Mouse (Mus musculus): Measurements from ENCODE around the gene Arl1.
"Not testable (repeated sequence)": the region's sequence is repeated elsewhere in the genome, so short reads cannot be mapped to it uniquely, and the experiment has no call there.

Arl1 gene

DNA sequence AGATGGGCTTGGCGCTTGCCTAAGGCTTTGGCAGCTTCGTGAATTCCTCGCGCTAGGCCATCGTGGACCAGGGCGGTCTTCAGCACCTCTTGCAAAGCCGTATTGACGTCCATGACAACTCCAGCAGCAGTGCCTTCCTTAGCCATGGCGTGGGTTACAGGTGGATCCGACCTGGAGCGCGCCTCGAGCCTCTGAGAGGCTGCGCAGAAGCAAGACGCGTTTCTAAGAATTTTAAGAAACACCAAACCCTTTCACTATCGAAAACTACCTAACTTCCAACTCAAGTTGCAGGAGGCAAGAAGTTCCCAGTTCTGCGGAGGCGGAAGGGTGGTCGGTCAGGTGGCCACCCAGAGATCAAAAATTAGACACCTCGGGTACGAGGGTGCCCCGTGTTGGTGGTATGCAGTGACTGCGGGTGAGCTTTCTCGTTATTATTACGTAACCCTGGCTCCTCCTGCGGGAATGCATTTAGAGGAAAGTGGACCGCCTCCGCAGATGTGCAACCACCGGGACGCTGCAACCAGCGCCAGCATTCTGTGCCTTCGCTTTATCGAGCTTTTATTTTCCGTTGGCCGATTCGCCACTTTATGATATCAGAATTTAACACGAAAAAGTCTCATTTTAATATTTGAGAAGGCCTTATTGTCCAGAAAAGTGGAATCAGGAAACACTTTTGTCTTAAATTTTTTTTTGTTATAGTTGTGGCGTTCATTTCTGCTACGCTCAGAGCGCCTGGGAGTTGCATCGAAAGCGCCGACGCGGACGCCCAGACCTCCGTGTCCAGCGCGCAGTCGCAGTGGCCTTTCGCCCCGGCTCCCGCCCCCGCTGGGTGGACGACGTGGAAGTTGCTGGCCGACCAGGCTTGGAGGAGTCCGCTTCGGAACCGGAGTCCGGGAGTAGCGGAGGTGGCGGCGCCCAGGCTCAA lies at the start of gene Arl1:
TSS of gene Arl1 (plus strand) at position 288 of the 925 bp plus-strand sequence.
- DNase-seq = peak; percentile 91

DNA sequence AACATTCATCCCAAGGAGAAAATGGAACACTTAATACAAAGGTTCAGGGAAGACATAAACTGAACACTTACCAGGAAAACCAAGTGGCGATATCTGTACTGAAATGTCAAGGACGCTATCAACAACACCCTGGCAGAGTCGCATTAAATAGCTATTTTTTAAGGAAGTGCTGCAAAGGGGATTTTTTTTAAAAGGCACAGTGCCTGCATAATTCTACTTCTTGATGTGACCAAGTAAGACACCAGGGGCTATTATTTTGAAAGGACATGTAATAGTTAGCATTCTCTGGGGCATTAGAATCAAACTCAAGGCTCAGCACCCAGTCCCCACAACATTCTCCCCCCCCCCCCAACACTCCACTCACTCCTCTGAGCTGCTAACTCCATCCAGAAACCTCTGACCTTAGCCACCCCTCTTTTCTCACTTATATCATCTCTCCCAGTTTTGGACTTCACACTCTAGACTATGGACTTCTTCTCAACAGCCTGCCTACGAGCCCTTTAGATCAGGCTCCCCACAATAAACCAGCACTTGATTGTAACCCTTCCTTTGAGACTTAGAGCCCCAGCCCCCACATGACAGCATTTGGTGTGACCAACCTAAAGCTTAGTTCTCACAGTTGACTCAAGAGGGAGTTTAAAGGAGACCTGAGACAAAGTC lies 47.6 kb upstream of the Arl1 start:
- peak; percentile 15 to 37 for DNase-seq

DNA sequence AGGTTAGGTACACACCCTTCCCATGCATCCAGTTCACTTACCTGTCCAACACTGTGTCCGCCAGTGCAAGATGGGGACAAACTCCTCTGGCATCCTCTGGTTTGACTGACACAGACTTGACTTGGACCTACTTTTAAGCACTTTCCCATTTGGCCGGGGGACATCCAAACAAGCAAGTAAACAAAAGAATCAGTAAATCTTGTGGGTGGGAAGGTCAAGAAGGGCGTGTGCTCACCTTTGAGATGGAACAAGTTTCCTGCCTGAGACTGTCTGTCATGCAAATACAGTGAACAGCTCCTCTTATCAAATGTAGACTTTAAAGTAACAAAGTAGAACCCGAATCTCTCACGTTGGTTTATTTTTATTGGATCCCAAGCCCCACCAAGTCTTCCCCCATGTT lies 45.7 kb upstream of the Arl1 start, which contains the start of gene Spic:
TSS of gene Spic (minus strand) at position 91 of the 400 bp plus-strand sequence.
- DNase-seq = no peak

DNA sequence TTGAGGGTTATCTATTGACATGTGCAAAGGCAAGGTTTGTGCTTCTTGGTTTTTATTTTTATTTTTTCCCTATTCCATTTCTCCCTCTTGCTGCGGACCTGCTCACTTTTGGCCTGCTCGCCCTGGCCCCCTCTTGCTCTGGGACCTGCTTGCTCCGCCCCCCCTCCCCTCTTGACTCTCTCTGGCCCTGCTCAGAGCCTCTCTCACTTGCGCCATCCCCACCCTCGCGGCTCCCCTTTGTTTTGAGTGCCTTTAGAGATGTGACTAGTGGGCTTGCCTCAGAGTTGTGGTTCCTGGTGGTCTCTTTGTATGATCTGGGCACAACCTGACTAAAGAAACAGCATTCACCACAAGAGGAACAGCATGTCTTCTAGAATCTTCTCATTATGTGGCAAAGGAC lies 29.7 kb upstream of the Arl1 start:
- no peak for DNase-seq

DNA sequence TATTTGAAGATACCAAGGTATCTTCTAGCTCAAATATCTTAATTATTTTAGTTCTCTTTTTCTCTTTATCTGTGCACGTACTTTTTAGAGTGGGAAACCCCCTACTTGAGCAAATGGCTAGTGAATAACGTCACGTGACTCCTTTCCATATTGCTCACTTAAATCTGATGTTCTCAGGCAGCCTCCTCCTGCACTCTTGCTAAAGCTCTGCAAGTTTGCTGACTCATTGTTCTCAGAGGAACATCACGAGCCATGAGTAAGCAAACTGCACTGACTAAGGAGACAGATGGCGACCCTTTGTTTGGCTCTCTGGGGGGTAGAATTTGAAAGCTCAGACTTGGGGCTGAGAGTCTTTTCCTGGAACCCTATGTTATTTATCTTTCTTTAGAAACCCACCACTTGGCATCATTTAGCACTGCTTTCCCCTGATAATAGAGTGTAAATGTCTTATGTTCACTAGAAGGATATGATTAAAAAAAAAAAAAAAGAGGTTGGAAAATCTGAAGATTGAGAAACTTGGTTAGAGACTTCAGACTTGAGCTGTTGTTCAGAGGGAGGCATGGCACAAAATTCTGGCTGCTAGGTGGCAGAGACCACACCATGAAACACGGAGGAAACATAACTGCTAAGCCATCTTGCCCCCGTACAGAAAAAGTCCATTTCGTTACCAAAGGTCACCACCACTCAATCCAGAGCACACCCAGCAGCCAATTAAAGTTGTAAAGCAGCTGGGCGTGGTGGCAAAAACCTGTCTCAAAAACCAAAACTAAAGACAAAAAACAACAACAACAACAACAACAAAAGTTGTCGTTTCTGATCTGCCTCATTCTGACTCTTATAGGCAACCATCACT lies 21.8 kb upstream of the Arl1 start:
- no peak for DNase-seq

DNA sequence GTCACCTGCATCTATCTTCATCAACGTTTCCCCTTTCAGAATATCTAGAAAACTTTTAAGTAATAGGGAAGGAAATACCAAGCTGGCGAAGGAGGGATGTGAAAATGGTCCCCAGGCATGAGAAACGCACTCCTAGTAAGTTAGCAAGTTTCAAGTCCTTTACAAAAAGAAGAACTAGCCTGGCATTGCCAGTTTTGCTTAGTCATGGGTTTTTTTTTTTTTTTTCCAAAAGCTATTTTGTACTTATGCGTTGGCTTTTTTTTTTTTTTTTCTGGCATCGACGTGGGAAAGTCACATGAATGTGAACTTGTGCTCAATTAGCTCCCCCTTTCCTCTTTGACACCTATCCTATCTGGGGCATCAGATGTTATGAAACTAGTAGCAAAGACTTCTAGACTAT lies 18.3 kb upstream of the Arl1 start:
- DNase-seq = no peak

DNA sequence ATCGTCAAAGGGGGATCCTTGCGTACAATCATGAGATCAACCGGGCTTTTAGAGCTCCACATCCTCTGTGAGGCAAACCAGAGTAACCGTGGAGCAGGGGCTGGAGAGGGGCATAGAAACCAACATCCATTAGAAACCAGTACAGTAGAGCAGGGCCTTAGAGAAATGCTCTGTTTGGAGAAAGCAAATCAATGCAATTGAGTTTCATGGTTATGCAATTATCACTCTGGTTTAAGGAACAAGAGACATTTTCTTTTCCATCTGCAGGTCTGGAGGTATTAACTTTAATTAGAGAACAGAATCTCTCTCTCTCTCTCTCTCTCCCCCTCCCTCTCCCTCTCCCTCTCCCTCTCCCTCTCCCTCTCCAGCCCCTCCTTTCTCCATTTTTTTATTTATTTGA lies 15.9 kb upstream of the Arl1 start:
- DNase-seq = no peak

DNA sequence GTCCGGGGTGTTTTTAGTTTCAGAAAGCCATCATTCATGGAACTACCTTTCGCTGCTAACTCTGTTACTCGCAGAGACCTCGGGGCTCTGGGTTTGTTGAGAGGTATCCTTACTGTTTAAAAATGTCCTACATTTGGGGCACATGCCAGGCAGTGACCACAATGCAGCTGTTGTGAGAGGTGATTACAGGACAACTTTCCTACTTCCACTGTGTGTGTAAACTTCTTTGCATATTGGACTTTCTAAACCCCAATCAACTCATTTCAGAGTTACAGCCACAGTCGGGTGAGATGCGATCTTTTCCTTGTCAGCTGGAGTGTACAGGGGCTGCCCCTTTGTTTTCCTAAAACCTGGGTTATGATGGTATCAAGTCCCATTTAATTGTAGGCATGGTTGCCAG lies 15.0 kb upstream of the Arl1 start:
- DNase-seq = no peak

DNA sequence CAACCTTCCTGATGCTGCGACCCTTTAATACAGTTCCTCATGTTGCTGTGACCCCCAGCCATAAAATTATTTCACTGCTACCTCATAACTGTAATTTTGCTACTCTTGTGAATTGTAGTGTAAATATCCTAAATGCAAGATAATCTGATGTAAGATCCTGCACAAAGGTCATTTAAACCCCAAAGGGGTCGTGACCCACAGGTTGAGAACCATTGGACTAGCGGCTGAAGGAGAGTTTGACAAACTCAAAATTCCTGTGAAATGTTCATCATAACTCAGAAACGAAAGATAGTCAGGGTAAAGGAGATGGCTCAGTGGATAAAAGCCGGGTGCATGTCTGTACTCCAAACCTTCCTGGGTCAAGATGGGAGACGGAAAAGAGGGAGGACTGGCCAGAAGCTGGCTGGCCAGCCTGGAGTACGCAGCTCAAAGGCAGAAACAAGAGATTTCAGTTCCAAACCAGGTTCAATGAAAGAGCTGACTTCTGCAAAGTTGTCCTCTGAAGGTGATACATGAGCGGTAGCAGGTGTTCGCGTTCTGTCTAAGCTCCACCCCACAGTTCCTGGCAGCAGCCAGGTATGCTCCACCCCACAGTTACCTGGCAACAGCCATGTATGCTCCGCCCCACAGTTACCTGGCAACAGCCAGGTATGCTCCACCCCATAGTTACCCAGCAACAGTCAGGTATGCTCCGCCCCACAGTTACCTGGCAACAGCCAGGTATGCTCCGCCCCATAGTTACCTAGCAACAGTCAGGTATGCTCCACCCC lies 13.5 kb upstream of the Arl1 start:
- no peak for DNase-seq

DNA sequence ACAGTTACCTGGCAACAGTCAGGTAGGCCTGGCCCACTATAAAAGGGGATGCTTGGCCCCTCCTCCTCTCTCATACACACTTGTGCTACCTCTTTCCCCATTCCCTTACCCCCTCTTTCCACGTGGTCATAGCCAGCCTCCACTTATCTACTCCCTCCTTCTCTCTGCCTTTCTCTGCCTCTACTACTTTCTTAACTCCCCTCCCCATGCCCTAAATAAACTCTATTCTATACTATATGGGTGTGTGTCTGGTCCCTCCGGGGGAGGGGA lies 13.0 kb upstream of the Arl1 start:
- DNase-seq = no peak

DNA sequence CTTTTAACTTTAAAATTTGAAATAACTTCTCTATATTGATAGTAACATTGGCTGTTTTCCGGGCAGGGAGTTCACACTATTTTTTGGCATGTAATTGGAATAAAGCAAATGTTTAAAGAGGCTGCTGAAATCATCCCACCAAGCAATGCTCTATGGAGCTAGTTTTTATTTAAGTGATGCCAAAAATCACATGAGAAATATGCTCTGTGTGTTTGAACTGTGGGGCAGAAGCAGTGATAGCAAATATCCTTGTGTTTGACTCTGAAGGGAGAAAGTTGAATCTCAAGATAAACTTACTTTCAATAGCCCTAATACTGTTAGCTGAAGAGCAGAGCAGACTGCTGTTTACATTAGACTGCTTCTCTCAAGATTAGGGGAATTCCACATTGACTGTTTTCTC lies 11.0 kb upstream of the Arl1 start:
- no peak for DNase-seq

DNA sequence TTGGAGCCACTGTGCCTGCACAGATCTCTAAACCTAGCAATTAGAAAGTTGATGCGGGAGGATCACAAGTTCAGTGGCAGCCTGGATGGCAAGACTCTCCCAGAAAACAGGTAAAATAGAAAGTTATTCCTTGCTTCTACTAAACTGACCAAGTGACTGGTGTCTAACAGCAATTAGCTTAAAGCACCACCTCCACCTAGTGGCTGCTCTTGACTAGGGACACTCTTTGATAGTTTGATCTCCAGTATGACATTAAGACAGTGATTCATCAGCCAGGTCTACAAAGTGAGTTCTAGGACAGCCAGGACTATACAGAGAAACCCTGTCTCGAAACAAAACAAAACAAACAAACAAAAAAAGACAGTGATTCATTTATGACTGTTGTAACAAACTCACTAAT lies 5.3 kb upstream of the Arl1 start:
- peak; percentile 43 to 54 for DNase-seq

DNA sequence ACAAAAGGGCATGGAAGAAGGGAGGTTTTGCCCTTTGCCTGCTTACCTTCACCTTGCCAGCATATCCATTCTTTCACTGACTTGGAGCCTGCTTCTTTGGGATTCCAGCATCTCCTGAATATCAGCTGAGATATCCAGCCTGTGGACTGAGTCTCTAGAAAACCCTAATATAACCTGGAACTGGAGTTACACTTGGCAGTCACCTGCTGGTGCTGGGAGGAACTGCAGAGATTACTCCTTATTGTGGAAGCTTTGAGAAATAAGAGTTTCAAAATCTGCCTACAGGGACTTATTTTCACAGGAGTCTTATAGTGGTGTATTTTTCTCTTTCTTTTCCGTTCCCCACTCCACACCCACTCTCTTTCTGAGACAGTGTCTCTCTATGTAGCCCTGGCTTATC lies 3.5 kb upstream of the Arl1 start:
- peak; percentile 57 to 62 for DNase-seq

DNA sequence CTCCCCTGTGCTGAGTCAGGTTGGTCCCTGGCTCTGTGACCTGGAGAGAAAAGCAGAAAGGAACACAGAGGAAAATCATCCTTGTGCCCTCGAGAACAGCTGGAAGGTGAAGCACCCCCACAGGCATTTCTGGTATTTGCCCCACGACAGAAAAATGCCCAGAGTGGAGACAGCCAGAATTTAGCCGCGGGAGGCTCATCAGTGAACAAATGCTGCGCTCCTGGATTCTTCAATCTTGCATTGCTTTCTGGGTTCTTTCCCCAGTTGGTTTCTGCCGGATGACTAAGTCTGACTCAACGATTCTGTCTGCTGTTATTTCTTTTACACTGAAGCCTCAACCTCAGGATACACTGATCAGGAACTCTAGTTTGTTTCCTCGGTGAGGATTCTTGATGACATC lies 2.5 kb upstream of the Arl1 start:
- no peak for DNase-seq

DNA sequence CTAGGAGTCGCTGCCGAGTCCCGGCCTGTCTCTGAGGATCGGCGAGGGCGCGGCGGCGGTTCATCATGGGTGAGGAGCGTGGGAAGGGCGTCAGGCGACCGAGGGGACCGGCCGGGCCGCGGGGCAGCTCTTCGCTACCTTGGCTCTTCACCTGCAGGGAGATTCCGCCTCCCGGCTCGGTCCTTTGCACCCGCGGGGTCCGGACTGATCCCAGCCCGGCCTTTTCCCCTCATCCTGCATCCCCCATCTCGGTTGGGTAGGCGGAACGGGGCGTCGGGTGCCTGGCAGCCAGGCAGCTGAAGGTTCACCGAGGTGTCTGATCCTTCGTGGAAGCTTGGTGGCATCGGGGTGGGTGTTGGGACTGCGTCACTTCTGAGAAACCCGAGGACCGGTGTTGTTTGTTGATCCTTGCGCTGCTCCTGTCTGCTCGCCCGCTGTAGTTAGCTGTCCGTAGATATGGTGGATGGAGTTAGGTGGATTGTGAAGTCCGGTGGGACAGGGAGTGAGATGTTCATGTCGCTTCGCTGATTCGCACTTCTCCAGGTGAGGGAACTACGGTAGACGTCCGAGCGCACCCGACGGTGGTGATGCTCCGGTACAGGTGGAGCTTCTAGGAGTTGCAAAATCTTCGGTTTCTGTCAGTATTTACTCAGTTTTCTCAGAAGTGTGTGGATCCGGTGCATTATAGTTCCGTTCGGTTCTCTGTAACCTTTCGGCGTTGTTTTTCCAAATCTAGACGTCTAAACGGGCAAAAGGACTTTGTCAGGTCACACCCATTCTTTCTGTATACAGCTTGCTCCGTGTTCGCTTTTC lies 1.0 kb downstream of the Arl1 start:
- DNase-seq = no peak

DNA sequence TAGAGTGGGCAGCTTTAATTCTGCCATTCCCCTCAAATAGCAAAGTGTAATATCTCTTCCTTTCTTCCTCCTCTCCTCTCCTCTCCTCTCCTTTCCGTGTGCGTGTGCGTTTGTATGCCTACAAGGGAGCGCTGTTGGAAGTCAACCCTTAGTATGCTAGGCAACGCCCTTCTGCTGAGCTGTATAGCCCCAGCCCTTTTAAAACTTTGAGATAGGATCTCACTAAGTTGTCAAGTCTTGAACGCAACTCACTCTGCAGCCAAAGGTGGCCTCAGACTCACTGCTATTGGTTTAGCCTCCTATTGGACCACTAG lies 1.6 kb downstream of the Arl1 start:
- peak in 1 of 2 experiments; percentile 7 for DNase-seq

DNA sequence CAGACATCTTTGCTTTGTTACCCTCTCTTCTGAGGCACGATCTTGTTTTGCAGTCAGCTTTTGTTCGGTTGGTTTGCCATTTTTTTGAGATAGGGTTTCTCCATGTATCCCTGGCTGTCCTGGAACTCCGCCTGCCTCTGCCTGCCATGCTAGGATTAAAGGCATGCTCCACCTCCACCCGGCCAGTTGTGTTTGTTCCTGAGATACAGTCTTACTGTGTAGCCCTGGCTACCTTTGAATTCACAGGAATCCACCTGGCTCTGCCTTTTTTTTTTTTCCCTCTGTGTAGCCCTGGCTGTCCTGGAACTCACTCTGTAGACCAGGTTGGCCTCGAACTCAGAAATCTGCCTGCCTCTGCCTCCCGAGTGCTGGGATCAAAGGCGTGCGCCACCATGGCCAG lies 8.4 kb downstream of the Arl1 start:
- not testable (repeated sequence) for DNase-seq

DNA sequence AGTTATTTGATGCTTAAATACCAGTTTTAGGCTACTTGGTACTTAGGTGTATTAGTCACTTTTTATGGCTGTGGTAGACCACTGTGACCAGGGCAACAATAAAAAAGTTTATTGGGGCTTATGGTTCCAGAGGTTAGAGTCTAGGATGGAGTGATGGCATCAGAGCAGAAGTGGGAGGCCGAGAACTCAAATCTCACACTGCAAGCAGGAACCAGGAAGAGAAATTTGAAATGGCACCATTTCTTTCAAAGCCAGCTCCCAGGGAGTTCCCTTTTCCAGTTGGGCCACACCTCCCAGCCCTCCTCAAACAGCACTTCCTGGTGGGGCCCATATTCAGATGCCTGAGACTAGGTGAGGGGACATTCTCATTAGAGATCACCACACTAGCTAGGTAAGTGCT lies 9.2 kb downstream of the Arl1 start:
- DNase-seq = no peak

DNA sequence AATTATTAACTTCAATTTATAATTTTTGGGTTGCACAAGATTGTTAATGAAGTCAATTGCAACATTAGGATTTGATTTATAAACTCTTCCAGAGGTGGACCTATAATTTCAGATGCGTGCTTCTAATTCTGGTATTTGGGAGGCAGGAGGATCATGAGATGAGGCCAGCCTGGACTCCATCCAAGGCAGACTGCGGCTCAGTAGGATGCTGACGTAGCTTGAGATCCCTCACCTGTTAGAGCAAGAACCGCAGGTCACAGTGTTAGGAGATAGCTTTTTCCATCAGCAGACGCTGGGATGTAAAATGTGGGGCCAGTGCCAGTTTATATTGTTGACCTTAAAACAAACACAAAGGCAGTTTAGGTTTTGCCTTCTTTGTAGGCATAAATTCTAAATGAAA lies 10.1 kb downstream of the Arl1 start:
- no peak for DNase-seq

DNA sequence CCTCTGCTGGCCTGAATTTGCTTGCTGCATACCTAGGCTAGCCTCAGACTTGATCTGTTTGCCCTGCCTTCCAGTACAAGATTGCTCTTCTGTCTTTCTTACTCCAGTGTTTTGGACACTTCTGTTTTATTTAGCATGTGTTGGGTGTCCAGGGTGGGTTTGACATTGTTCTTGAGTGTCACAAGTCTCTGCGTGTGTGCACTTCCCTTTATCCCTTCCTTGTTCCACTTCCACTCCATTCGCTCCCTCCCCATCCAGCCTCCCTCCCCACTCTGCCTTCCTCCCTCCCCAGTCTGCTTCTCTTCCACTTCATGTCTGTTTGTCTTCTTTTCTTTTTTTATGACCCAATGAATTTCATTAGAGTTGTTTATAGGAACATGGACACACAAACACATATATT lies 10.8 kb downstream of the Arl1 start:
- DNase-seq = no peak

DNA sequence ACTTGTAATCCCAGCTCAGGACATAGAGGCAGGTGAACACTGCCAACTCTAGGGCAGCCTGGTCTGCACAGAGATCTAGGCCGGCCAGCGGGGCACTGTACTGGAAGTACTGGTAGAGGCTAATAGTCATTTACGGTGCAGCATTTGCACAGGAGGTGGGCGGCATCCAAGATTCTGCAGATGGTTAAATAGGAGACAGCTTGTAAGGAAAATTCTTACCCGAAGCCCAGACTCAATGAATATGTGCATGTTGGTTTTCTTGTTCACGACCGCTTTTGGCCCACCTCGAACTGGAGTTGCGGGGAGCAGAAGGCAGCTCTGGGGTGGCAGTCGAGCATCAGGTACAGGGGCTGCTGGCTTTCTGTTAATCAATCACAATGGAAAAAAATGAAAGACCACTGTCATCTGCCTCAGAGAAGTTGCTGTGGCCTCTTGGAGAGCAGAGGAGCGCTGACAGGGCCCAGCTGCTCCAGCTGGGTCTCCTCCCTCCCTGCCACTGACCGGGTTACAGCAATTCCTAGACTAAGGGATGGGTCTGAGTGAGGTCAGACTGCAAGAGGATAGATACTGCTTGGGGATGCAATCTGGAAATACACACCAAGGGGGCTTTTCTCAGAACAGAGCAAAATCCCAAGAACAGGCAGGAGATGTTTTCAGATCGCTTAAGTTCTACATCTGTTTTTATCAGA lies 31.0 kb downstream of the Arl1 start:
- DNase-seq = no peak
